Mouse (Mus musculus) regulatory T cell (primary cell): ENCODE measurements around the gene Angel2.

Experiments used
- in situ Hi-C: fragments of 300-600 bp; cut with MboI, MseI; formaldehyde crosslinking; loops from one replicate; pipeline ENCODE4 v1.15.1; 2025; ENCODE audit warnings: high pct_unique_total_duplicates

Angel2 gene

DNA sequence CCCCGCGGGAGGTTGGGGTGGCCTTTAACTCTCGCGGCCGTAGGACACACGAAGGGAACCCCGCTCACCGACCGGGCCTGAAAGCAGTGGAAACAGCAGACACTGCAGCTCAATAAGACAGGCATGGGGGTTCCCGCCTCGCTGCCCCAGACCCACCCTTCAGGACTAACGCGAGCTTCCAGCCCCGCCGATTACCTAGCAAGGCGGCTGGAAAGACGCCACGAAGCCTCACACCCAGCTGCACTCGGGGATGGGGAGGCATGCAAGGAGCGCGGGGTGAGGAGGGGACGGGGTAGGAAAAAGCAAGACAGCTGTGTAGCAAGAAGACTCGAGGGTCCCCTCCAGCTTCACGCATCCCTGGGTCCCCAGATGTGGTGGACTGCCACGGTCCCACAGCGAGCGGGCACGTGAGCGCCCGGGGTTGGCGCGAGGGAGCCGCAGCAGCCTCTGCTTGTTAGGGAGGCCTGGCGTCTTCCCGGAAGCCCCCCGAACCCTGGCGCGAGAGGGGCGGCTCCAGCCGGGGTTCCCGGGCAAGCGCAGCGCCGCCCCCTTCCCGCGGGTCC, 53.7 kb downstream of the Angel2 start:
- in situ Hi-C loops = no loop called here

GRCm38 (mm10) chr1:190979100-190979563, 54.2 kb downstream of the Angel2 start, which contains the start of gene Vash2:
Gene Vash2, minus strand, starts transcription at chr1:190979296.
- in situ Hi-C loops = no loop called here

- in situ Hi-C loops = no loop called here
Observed at GRCm38 (mm10) chr1:190980470-190980869, 55.6 kb downstream of the Angel2 start.

- in situ Hi-C loops = no loop called here
Observed at GRCm38 (mm10) chr1:190981412-190981811, 56.5 kb downstream of the Angel2 start.

DNA sequence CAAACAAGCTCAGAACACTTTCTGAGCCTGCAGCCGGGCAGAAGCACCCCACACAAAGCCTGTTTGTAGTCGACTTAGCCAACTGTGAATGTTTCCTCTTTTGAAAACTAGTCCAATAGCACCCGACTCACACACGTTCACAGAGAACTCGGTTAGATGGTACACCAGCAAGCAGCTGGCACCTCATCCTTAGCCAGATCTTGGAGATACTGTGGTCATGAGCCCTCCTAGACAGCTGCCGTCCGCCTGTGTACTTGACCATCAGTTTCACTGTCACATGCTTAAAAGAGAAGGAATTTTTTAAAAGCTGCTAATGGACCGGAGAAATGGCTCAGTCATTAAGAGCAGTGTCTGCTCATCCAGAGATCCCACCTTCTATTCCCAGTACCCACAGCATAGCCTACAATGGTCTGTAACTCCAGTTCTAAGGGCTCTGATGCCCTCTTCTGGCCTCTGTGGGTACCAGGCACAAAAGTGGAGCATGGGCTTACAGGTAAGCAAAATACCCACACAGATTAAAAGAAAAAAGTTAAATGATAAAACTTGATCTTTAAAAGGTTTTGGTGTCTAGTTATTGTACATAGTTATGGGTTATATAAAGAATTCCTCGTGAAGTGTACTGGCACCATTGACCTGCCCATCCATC, 64.6 kb downstream of the Angel2 start:
- in situ Hi-C loops = loop anchor here (5.0 kb wide), 1 partner anchor 47 kb away; no protein-coding TSS in a partner anchor

- in situ Hi-C loops = no loop called here
Observed at GRCm38 (mm10) chr1:190995548-190995947, 70.6 kb downstream of the Angel2 start.

DNA sequence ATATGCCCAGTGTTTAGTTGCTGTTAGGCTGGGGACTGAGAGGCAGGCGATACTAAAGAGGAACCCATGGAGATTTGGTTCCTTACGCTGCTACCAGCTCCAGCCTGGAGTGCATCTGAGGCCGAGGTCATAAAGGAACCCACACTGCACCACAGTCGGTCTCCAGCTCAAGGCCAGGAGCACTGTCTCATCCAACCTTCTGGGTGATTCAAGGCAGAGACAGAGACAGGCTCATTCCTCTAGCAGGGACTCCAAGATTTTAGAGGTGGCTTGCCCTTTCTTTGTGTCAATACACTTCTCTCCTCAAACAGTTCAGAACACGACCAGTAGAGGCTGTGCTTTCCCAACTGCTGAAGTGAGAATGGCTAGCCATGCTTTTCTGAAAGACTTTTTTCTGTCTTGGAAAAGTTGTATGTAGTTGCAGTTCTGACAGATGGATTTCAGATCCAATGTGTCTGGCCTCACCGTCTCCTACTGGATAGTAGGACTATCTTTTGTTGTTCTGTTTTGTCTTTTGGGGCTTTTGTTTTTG, 71.5 kb downstream of the Angel2 start:
- in situ Hi-C loops = no loop called here
